16 mouse cellular contexts compared by ENCODE assay signal in the genomic region with DNA sequence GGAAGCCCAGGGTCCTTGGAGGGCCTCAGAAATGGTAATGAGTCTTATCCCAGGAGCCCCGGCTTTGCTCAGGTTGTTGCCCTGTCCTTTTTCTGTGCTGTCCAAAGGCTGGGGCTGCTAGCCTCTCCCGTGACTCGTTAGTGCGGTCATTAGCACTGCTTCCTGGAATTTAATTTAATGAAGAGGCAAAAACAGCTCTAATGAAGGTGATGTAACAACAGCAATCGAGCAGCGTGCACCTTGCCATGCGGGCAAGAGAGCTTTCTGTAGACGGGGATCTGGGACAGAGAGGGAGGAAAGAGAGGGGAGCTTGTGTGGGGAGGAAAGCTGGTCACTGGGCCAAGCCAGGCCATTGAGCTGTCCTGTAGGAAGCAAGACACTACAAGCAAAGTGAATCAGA. TPM values are rescaled to one million over a fixed set of nuclear protein-coding genes. Genes with fewer than 3 reads are reported as not detected.
DNase-seq lines count a peak whose midpoint lies in the region; ATAC-seq and TF ChIP-seq lines count a peak whose summit lies in the region.
"Had no signal": no experiment of that assay in that cellular context is flagged by ENCODE, and none has a peak within 500 bp of the region (broad histone marks: within the 10 kb centered on the region; RNA-seq: fewer than 3 reads in every experiment).

No protein-coding gene starts in this region.

- ATAC-seq in forebrain, embryonic 12.5 days (ENCODE audit: low FRiP score) = no peak
- ATAC-seq in forebrain, postnatal 0 days = no peak
- ATAC-seq in limb, embryonic 11.5 days (ENCODE audit: insufficient number of reproducible peaks, low FRiP score, low TSS enrichment, low read depth) = no peak
- ATAC-seq: hindbrain, embryonic 16.5 days had no signal

- peak overlapping the region; percentile 51 for H3K27ac ChIP-seq in forebrain, embryonic 12.5 days
- no peak overlapping the region for H3K27ac ChIP-seq in forebrain, postnatal 0 days (ENCODE audit: low read depth, low read length)
- peak overlapping the region; percentile 46; the same call in 1 of the 2 replicates for H3K27ac ChIP-seq in layer of hippocampus, adult 2 months
- H3K27ac ChIP-seq in limb, embryonic 11.5 days (replicated peaks; ENCODE audit: low read depth, low read length) = no peak overlapping the region
- H3K27ac ChIP-seq: left cerebral cortex, adult 2 months had no signal

- H3K36me3 ChIP-seq in forebrain, embryonic 12.5 days (replicated peaks) = no peaks in the 10 kb centered on the region
- H3K36me3 ChIP-seq in forebrain, postnatal 0 days (ENCODE audit: insufficient read depth) = no peaks in the 10 kb centered on the region
- H3K36me3 ChIP-seq in limb, embryonic 11.5 days (ENCODE audit: control insufficient read depth, insufficient read depth, low read length) = no peaks in the 10 kb centered on the region
- H3K36me3 ChIP-seq: kidney, embryonic 15.5 days had no signal

- no peaks in the 10 kb centered on the region for H3K27me3 ChIP-seq in forebrain, embryonic 12.5 days
- no peaks in the 10 kb centered on the region for H3K27me3 ChIP-seq in forebrain, postnatal 0 days (ENCODE audit: insufficient read depth, low read length)
- H3K27me3 ChIP-seq in limb, embryonic 11.5 days (ENCODE audit: control insufficient read depth, insufficient read depth, low read length) = no peaks in the 10 kb centered on the region
- H3K27me3 ChIP-seq: kidney, embryonic 15.5 days had no signal

- no peak overlapping the region for H3K4me2 ChIP-seq in forebrain, embryonic 12.5 days
- H3K4me2 ChIP-seq in forebrain, postnatal 0 days (ENCODE audit: low read depth) = no peak overlapping the region
- no peak overlapping the region for H3K4me2 ChIP-seq in limb, embryonic 11.5 days (ENCODE audit: low read depth, severe bottlenecking)
- H3K4me2 ChIP-seq: kidney, embryonic 15.5 days had no signal

- TF ChIP-seq CTCF in forebrain, postnatal 0 days (IDR thresholded peaks at IDR 0.05; ENCODE audit: low read depth) = no peak
- TF ChIP-seq CTCF in layer of hippocampus, adult 2 months (conservative IDR thresholded peaks at IDR 0.05) = no peak

- no peak for DNase-seq in forebrain, postnatal 0 days
- DNase-seq in layer of hippocampus, adult 2 months (ENCODE audit: low spot score in 2 of 2) = no peak
- DNase-seq in layer of hippocampus, postnatal 10 days (ENCODE audit: low spot score in 2 of 2) = no peak
- peak; percentile 61 for DNase-seq in Muller cell, postnatal 12 days (ENCODE audit: inconsistent ontology term)
- no peak for DNase-seq in limb, embryonic 11.5 days (ENCODE audit: low spot score)
- DNase-seq in ovary, postnatal 10 days (ENCODE audit: low spot score) = no peak
- DNase-seq in cerebellum, adult 18-20 months = no peak
- DNase-seq: cerebellum, adult 8-10 months; heart, adult 18-20 months; lung, postnatal 14 days; retina, postnatal 1 day had no signal

- WGBS in forebrain, embryonic 12.5 days = 26% methylated on average over 8 of the region's 8 CpGs
- 16% methylated on average over 8 of the region's 8 CpGs for WGBS in forebrain, postnatal 0 days
- 34% methylated on average over 8 of the region's 8 CpGs for WGBS in limb, embryonic 11.5 days

- H3K4me3 ChIP-seq in forebrain, embryonic 12.5 days (replicated peaks) = no peak overlapping the region
- H3K4me3 ChIP-seq in forebrain, postnatal 0 days (ENCODE audit: low read depth, low read length) = no peak overlapping the region
- H3K4me3 ChIP-seq in layer of hippocampus, adult 2 months = no peak overlapping the region
- no peak overlapping the region for H3K4me3 ChIP-seq in limb, embryonic 11.5 days (ENCODE audit: low read depth, low read length)
- H3K4me3 ChIP-seq: kidney, embryonic 15.5 days; left cerebral cortex, adult 2 months had no signal

- no peaks in the 10 kb centered on the region for H3K9me3 ChIP-seq in forebrain, embryonic 12.5 days
- no peaks in the 10 kb centered on the region for H3K9me3 ChIP-seq in forebrain, postnatal 0 days (ENCODE audit: low read length)
- H3K9me3 ChIP-seq in limb, embryonic 11.5 days (ENCODE audit: control insufficient read depth, low read length) = no peaks in the 10 kb centered on the region
- H3K9me3 ChIP-seq: kidney, embryonic 15.5 days had no signal

- H3K4me1 ChIP-seq in forebrain, embryonic 12.5 days = peaks cover 48% of the 10 kb centered on the region
- peaks cover 13% of the 10 kb centered on the region for H3K4me1 ChIP-seq in forebrain, postnatal 0 days (ENCODE audit: insufficient read depth)
- H3K4me1 ChIP-seq in limb, embryonic 11.5 days (ENCODE audit: control insufficient read depth, insufficient read depth, low read length) = peaks cover 20% of the 10 kb centered on the region

- H3K9ac ChIP-seq in forebrain, embryonic 12.5 days = 0 out of 2 replicates have a peak overlapping the region, but pooled peaks have one; percentile 25
- H3K9ac ChIP-seq in forebrain, postnatal 0 days = no peak overlapping the region
- 0 out of 2 replicates have a peak overlapping the region, but pooled peaks have one; percentile 13 for H3K9ac ChIP-seq in limb, embryonic 11.5 days (ENCODE audit: low read length)
- H3K9ac ChIP-seq: kidney, embryonic 15.5 days had no signal

RNA-seq across cellular contexts. Expression of gene Gnai2, which starts 6.5 kb away (rescaled TPM):
- 570 and 587 TPM in 2 replicates for polyA plus RNA-seq in forebrain, embryonic 12.5 days (2016; fragmentation: Nextera tagmentation; extraction: Ambion mirVana)
- total RNA-seq in forebrain, postnatal 0 days (2014; rRNA removed) = 200 and 223 TPM in 2 replicates
- polyA plus RNA-seq in forebrain, postnatal 0 days (2015; fragmentation: Nextera tagmentation; extraction: Ambion mirVana) = 267 and 287 TPM in 2 replicates
- 100 to 1,000 TPM; 208 to 222 TPM for total RNA-seq in layer of hippocampus, adult 2 months (2021)
- 100 to 1,000 TPM; 254 to 263 TPM for total RNA-seq in layer of hippocampus, postnatal 10 days (2021)
- polyA plus RNA-seq in limb, embryonic 11.5 days (2014; fragmentation: Nextera tagmentation; extraction: Ambion mirVana) = 336 and 358 TPM in 2 replicates

RNA-seq across cellular contexts. Expression of gene Slc38a3, which starts 27.7 kb away (rescaled TPM):
- polyA plus RNA-seq in forebrain, embryonic 12.5 days (2016; fragmentation: Nextera tagmentation; extraction: Ambion mirVana) = 8.5 and 10.6 TPM in 2 replicates
- total RNA-seq in forebrain, postnatal 0 days (2014; rRNA removed) = 43.5 and 60.9 TPM in 2 replicates
- polyA plus RNA-seq in forebrain, postnatal 0 days (2015; fragmentation: Nextera tagmentation; extraction: Ambion mirVana) = 38.7 and 39.8 TPM in 2 replicates
- total RNA-seq in layer of hippocampus, adult 2 months (2021) = 10 to 100 TPM; 55.7 to 65.0 TPM
- total RNA-seq in layer of hippocampus, postnatal 10 days (2021) = 100 to 1,000 TPM in 1 of 2 experiments, 10 to 100 TPM in 1; 96.5 to 109 TPM
- 3.4 and 4.1 TPM in 2 replicates for polyA plus RNA-seq in limb, embryonic 11.5 days (2014; fragmentation: Nextera tagmentation; extraction: Ambion mirVana)

RNA-seq across cellular contexts. Expression of gene Sema3b, which starts 32.6 kb away (rescaled TPM):
- polyA plus RNA-seq in forebrain, embryonic 12.5 days (2016; fragmentation: Nextera tagmentation; extraction: Ambion mirVana) = 1.7 and 2.6 TPM in 2 replicates
- total RNA-seq in forebrain, postnatal 0 days (2014; rRNA removed) = 6.5 and 6.6 TPM in 2 replicates
- polyA plus RNA-seq in forebrain, postnatal 0 days (2015; fragmentation: Nextera tagmentation; extraction: Ambion mirVana) = 3.9 and 4.4 TPM in 2 replicates
- total RNA-seq in layer of hippocampus, adult 2 months (2021) = 1 to 10 TPM; 1.9 to 2.2 TPM
- 1 to 10 TPM; 3.5 to 3.7 TPM for total RNA-seq in layer of hippocampus, postnatal 10 days (2021)
- polyA plus RNA-seq in limb, embryonic 11.5 days (2014; fragmentation: Nextera tagmentation; extraction: Ambion mirVana) = 3.4 and 3.7 TPM in 2 replicates

RNA-seq across cellular contexts. Expression of gene Gnat1, which starts 37.8 kb away (rescaled TPM):
- polyA plus RNA-seq in forebrain, embryonic 12.5 days (2016; fragmentation: Nextera tagmentation; extraction: Ambion mirVana) = 1.7 and 2.1 TPM in 2 replicates
- total RNA-seq in forebrain, postnatal 0 days (2014; rRNA removed) = 0.24 TPM in 1 of 2 replicates, not detected in the other
- polyA plus RNA-seq in forebrain, postnatal 0 days (2015; fragmentation: Nextera tagmentation; extraction: Ambion mirVana) = 0.73 and 1.8 TPM in 2 replicates
- total RNA-seq in layer of hippocampus, adult 2 months (2021) = under 1 TPM in 1 of 2 experiments, not detected in 1; 0.17 TPM
- total RNA-seq in layer of hippocampus, postnatal 10 days (2021) = 1 to 10 TPM in 1 of 2 experiments, under 1 TPM in 1; 0.71 to 1.1 TPM
- 1.7 and 1.8 TPM in 2 replicates for polyA plus RNA-seq in limb, embryonic 11.5 days (2014; fragmentation: Nextera tagmentation; extraction: Ambion mirVana)
- total RNA-seq: heart, adult 18-20 months; layer of hippocampus, adult 18-20 months had no signal

RNA-seq across cellular contexts. Expression of gene Ifrd2, which starts 54.2 kb away (rescaled TPM):
- polyA plus RNA-seq in forebrain, embryonic 12.5 days (2016; fragmentation: Nextera tagmentation; extraction: Ambion mirVana) = 22.1 and 26.3 TPM in 2 replicates
- total RNA-seq in forebrain, postnatal 0 days (2014; rRNA removed) = 11.7 and 13.8 TPM in 2 replicates
- 6.2 and 7.4 TPM in 2 replicates for polyA plus RNA-seq in forebrain, postnatal 0 days (2015; fragmentation: Nextera tagmentation; extraction: Ambion mirVana)
- 10 to 100 TPM; 13.7 to 15.2 TPM for total RNA-seq in layer of hippocampus, adult 2 months (2021)
- 10 to 100 TPM; 13.2 to 14.1 TPM for total RNA-seq in layer of hippocampus, postnatal 10 days (2021)
- polyA plus RNA-seq in limb, embryonic 11.5 days (2014; fragmentation: Nextera tagmentation; extraction: Ambion mirVana) = 47.6 and 49.0 TPM in 2 replicates

Comparison
In these comparisons a context has a peak if more than half of its experiments do, and no peak if none do; other contexts are left out.
1. H3K27ac ChIP-seq: peak in forebrain, embryonic 12.5 days (single experiment) and layer of hippocampus, adult 2 months (single experiment); none in forebrain, postnatal 0 days (single experiment) and limb, embryonic 11.5 days (single experiment).